Mouse (Mus musculus): ENCODE results near the gene Tnrc6b.

Tnrc6b gene

GRCm38 (mm10) chr15:80969371-80969770 is 258.3 kb downstream of the Tnrc6b start:
- no peak for ATAC-seq (ENCODE audit: low TSS enrichment)

GRCm38 (mm10) chr15:80974311-80974710 is 263.2 kb downstream of the Tnrc6b start:
- ATAC-seq (ENCODE audit: low TSS enrichment), result no peak

GRCm38 (mm10) chr15:80975666-80976065 is 264.6 kb downstream of the Tnrc6b start:
- no peak for ATAC-seq (ENCODE audit: low TSS enrichment)

- ATAC-seq (ENCODE audit: low TSS enrichment), result peak; percentile 95
Measured at GRCm38 (mm10) chr15:80977620-80978334, 266.7 kb downstream of the Tnrc6b start, which contains the start of gene Sgsm3. Sgsm3 (plus strand) TSS chr15:80977765.

GRCm38 (mm10) chr15:80979611-80980010 is 268.5 kb downstream of the Tnrc6b start:
- no peak for ATAC-seq (ENCODE audit: low TSS enrichment)

GRCm38 (mm10) chr15:80981176-80981575 is 270.1 kb downstream of the Tnrc6b start:
- ATAC-seq (ENCODE audit: low TSS enrichment), result no peak

- no peak for ATAC-seq (ENCODE audit: low TSS enrichment)
Measured at GRCm38 (mm10) chr15:80983264-80983663, 272.2 kb downstream of the Tnrc6b start.

GRCm38 (mm10) chr15:80988331-80988730 is 277.2 kb downstream of the Tnrc6b start:
- ATAC-seq (ENCODE audit: low TSS enrichment), result no peak

- ATAC-seq (ENCODE audit: low TSS enrichment), result no peak
Measured at GRCm38 (mm10) chr15:80989712-80990111, 278.6 kb downstream of the Tnrc6b start.

Measured in frontal cortex, adult (tissue).